Mouse (Mus musculus) hindbrain, embryonic 15.5 days (tissue): ENCODE measurements at regions not wholly inside any gene's neighbourhood (a gene's known extent, or its start where the extent isn't known, plus 50 kb on each side); places are given as distances from the start of the nearest gene placed in this dataset.

ENCODE experiments used
- ATAC-seq: fragments of 200-750 bp; cut with Nextera tagmentation; 2 replicates; pipeline ENCODE4 v1.8.0; 2017; ENCODE audit warnings: low read depth, moderate number of reproducible peaks, moderate TSS enrichment; ENCODE audit not compliant: low FRiP score
- H3K27ac ChIP-seq: fragments of 300-500 bp; sonication (generic); replicated peaks from 2 replicates; pipeline ENCODE4 v1.5.1; 2015; ENCODE audit warnings: mild to moderate bottlenecking, inconsistent platforms
- H3K27me3 ChIP-seq: fragments of 300-500 bp; sonication (generic); 2 replicates; pipeline ENCODE4 v1.6.1; 2015; ENCODE audit warnings: control low read depth, inconsistent platforms
- H3K36me3 ChIP-seq: fragments of 300-500 bp; sonication (generic); 2 replicates; pipeline ENCODE4 v1.6.1; 2015; ENCODE audit warnings: control low read depth, inconsistent platforms
- H3K4me1 ChIP-seq: fragments of 300-500 bp; sonication (generic); replicated peaks from 2 replicates; pipeline ENCODE4 v1.6.1; 2015; ENCODE audit warnings: control low read depth, inconsistent platforms
- H3K4me2 ChIP-seq: fragments of 300-500 bp; sonication (generic); 2 replicates; pipeline ENCODE4 v1.6.1; 2015; ENCODE audit warnings: moderate library complexity, mild to moderate bottlenecking, inconsistent platforms
- H3K4me3 ChIP-seq: fragments of 300-500 bp; sonication (generic); 2 replicates; pipeline ENCODE4 v1.5.1; 2015; ENCODE audit warnings: mild to moderate bottlenecking, inconsistent platforms
- H3K9ac ChIP-seq: fragments of 300-500 bp; sonication (generic); 2 replicates; pipeline ENCODE4 v1.6.1; 2015; ENCODE audit warnings: inconsistent platforms
- H3K9me3 ChIP-seq: fragments of 300-500 bp; sonication (generic); 2 replicates; pipeline ENCODE4 v1.6.1; 2016; ENCODE audit warnings: control low read depth, inconsistent platforms
- WGBS: fragments of 180-500 bp; shearing (Covaris S2); methylation state at CpG from one replicate; pipeline ENCODE4 v1.1.7; 2015; 5-methylcytosine and 5-hydroxymethylcytosine counted together

- no peaks in the 10 kb centered on the region for H3K27me3 ChIP-seq
- peak; percentile 88 for ATAC-seq
- WGBS: 31% methylated on average over 11 of the region's 11 CpGs
- H3K9me3 ChIP-seq: no peaks in the 10 kb centered on the region
- no peaks in the 10 kb centered on the region for H3K36me3 ChIP-seq
- peak overlapping the region; percentile 47 for H3K4me2 ChIP-seq
- peak overlapping the region; percentile 61; the same call in 1 of the 2 replicates for H3K27ac ChIP-seq
- H3K4me3 ChIP-seq: no peak overlapping the region
- H3K9ac ChIP-seq: no peak overlapping the region
- peaks cover 17% of the 10 kb centered on the region for H3K4me1 ChIP-seq
Observed at GRCm38 (mm10) chr4:55929141-55929782, 397.0 kb upstream of the Klf4 start.

- 52% methylated on average over 11 of the region's 11 CpGs for WGBS
Observed at GRCm38 (mm10) chr4:55928670-55929069, 396.4 kb upstream of the Klf4 start.

GRCm38 (mm10) chr4:55928196-55928595, 395.9 kb upstream of the Klf4 start:
- peaks cover 17% of the 10 kb centered on the region for H3K4me1 ChIP-seq
- whole genome bisulfite sequencing: 70% methylated on average over 6 of the region's 6 CpGs
- H3K27ac ChIP-seq: no peak overlapping the region
- H3K9me3 ChIP-seq: no peaks in the 10 kb centered on the region
- ATAC-seq: no peak
- no peak overlapping the region for H3K4me3 ChIP-seq
- H3K36me3 ChIP-seq: no peaks in the 10 kb centered on the region
- H3K4me2 ChIP-seq: no peak overlapping the region
- H3K27me3 ChIP-seq: no peaks in the 10 kb centered on the region
- H3K9ac ChIP-seq: no peak overlapping the region

More at GRCm38 (mm10) chr4:55928670-55929069, 396.4 kb upstream of the Klf4 start:
- no peak overlapping the region for H3K4me3 ChIP-seq
- peak overlapping the region; percentile 61; the same call in 1 of the 2 replicates for H3K27ac ChIP-seq
- H3K27me3 ChIP-seq: no peaks in the 10 kb centered on the region
- no peaks in the 10 kb centered on the region for H3K36me3 ChIP-seq
- H3K4me2 ChIP-seq: peak overlapping the region; percentile 47
- peak; percentile 66 for ATAC-seq
- H3K9ac ChIP-seq: no peak overlapping the region
- no peaks in the 10 kb centered on the region for H3K9me3 ChIP-seq
- peaks cover 17% of the 10 kb centered on the region for H3K4me1 ChIP-seq

- WGBS: 86% methylated on average over 4 of the region's 4 CpGs
- Histone ChIP-seq H3K27ac (no peak overlapping the region), H3K36me3 (no peaks in the 10 kb centered on the region)
Observed at GRCm38 (mm10) chr4:55927391-55927790, 395.1 kb upstream of the Klf4 start.

GRCm38 (mm10) chr4:55924974-55925373, 392.7 kb upstream of the Klf4 start:
- no peak for ATAC-seq
- H3K9ac ChIP-seq: no peak overlapping the region
- 90% methylated on average over 3 of the region's 3 CpGs for WGBS
- H3K27me3 ChIP-seq: no peaks in the 10 kb centered on the region
- no peaks in the 10 kb centered on the region for H3K36me3 ChIP-seq
- H3K27ac ChIP-seq: no peak overlapping the region
- no peaks in the 10 kb centered on the region for H3K9me3 ChIP-seq
- H3K4me1 ChIP-seq: peaks cover 17% of the 10 kb centered on the region
- no peak overlapping the region for H3K4me2 ChIP-seq
- no peak overlapping the region for H3K4me3 ChIP-seq

More at GRCm38 (mm10) chr4:55927391-55927790, 395.1 kb upstream of the Klf4 start:
- H3K9ac ChIP-seq: no peak overlapping the region
- H3K27me3 ChIP-seq: no peaks in the 10 kb centered on the region
- H3K9me3 ChIP-seq: no peaks in the 10 kb centered on the region
- H3K4me3 ChIP-seq: no peak overlapping the region
- no peak overlapping the region for H3K4me2 ChIP-seq
- no peak for ATAC-seq
- H3K4me1 ChIP-seq: peaks cover 17% of the 10 kb centered on the region

DNA sequence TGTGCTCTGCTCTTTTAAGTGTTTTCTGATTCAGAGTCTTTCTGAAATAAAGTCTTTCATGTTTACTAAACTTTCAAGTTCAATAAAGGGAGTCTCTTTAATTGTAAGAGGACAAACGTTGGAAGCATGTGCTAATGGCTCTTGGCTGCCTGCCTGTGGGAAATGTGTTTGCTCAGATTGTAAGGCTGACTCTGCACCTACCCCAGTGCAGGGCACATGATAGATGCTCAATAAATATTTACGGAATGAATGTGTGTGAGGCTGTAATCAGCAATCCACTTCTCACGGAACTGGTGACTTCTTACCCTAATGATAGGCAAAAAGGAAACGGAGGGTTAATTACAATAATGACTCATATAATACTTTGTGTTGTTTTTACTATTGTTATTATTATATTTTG, 389.0 kb upstream of the Klf4 start:
- H3K4me3 ChIP-seq: no peak overlapping the region
- WGBS: 75% methylated on average over 4 of the region's 4 CpGs
- H3K36me3 ChIP-seq: no peaks in the 10 kb centered on the region
- no peak overlapping the region for H3K27ac ChIP-seq
- no peaks in the 10 kb centered on the region for H3K4me1 ChIP-seq
- no peak overlapping the region for H3K9ac ChIP-seq
- no peaks in the 10 kb centered on the region for H3K27me3 ChIP-seq
- H3K4me2 ChIP-seq: no peak overlapping the region
- no peaks in the 10 kb centered on the region for H3K9me3 ChIP-seq
- ATAC-seq: no peak

DNA sequence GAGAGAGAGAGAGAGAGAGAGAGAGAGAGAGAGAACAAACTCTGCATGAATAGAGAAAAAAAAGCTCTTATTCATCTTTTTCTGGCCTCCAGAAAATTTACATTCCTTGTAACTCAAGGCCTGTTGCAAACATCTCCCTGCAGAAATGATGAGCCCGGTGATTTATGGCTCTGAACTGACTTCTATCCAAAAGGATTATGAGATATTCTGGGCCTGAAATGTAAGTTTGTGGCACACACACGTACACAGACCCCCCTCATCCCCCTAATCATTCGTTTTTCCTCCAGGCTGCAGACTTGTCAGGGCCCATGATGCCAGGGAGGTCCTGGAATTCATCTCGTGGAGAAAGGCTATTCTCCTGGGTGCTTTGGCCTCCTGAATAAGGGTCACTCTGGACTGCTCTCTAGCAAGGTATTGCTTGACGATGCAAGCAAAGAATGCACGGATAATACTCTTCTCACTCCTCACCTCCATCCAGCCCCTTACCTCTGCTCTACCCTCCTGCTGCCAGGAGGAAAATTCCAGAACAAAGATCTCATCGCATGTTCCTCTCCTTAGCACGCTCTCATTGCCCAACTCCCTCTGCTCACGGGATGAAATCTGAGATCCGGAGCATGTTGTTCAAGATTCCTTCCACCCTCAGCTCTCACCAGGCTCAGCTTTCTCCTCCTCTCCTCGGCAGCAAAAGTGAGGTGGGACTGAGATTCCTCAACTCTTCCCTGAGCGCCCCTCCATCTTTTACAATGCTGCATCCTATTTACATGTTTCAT, 362.0 kb upstream of the Klf4 start:
- H3K4me2 ChIP-seq: no peak overlapping the region
- no peak overlapping the region for H3K9ac ChIP-seq
- H3K27me3 ChIP-seq: no peaks in the 10 kb centered on the region
- H3K9me3 ChIP-seq: no peaks in the 10 kb centered on the region
- no peak overlapping the region for H3K4me3 ChIP-seq
- 70% methylated on average over 12 of the region's 12 CpGs for WGBS
- no peak for ATAC-seq
- no peak overlapping the region for H3K27ac ChIP-seq
- H3K4me1 ChIP-seq: no peaks in the 10 kb centered on the region
- H3K36me3 ChIP-seq: no peaks in the 10 kb centered on the region

DNA sequence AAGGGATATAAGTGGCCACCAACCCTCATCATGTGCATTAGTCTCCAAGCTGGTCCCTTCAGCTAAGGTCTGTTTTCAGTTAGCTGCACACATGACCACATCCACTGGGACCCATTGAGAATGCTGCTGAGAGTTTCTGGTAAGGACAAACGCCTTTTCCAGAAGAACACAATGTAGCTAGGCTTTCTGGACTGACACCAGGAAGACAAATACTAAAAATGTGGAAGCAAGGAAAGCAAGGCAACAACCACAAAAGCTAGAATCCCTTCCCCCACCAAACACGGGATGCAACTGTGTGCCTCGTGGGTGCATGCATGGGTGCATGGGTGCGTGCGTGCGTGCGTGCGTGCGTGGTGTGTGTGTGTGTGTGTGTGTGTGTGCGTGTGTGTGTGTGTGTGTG, 359.4 kb upstream of the Klf4 start:
- H3K9me3 ChIP-seq: no peaks in the 10 kb centered on the region
- H3K27me3 ChIP-seq: no peaks in the 10 kb centered on the region
- no peaks in the 10 kb centered on the region for H3K4me1 ChIP-seq
- ATAC-seq: no peak
- H3K4me3 ChIP-seq: no peak overlapping the region
- WGBS: 90% methylated on average over 9 of the region's 10 CpGs
- H3K9ac ChIP-seq: no peak overlapping the region
- no peak overlapping the region for H3K4me2 ChIP-seq
- H3K27ac ChIP-seq: no peak overlapping the region
- no peaks in the 10 kb centered on the region for H3K36me3 ChIP-seq

DNA sequence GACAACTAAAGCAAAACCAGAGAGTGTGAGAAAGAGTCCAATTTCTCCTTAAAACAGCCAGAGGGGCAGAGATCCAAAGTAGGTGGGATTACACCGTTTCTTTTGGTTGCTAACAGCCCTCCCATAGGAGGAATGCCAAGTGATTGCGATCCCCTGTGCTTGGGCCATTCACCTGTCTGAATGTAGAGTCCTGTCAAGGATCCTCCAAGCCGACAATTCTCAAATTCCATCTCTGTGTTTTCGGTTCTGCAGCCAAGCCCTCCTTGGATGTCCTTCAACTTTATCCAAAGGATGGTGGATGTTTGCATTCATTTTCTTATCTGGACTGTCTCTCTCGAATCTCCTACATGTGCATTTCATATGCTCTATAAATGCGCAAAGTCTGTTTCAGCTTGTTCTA, 355.3 kb upstream of the Klf4 start:
- 91% methylated on average over 6 of the region's 6 CpGs for WGBS
- Histone ChIP-seq H3K4me1 (no peaks in the 10 kb centered on the region), H3K9me3 (no peaks in the 10 kb centered on the region), H3K4me2 (no peak overlapping the region), H3K27ac (no peak overlapping the region), H3K36me3 (no peaks in the 10 kb centered on the region), H3K9ac (no peak overlapping the region), H3K27me3 (no peaks in the 10 kb centered on the region), H3K4me3 (no peak overlapping the region)
- no peak for ATAC-seq

- no peaks in the 10 kb centered on the region for H3K4me1 ChIP-seq
- no peak overlapping the region for H3K27ac ChIP-seq
- ATAC-seq: no peak
- H3K4me3 ChIP-seq: no peak overlapping the region
- no peak overlapping the region for H3K4me2 ChIP-seq
- H3K9me3 ChIP-seq: no peaks in the 10 kb centered on the region
- 72% methylated on average over 2 of the region's 2 CpGs for WGBS
- no peak overlapping the region for H3K9ac ChIP-seq
- H3K36me3 ChIP-seq: no peaks in the 10 kb centered on the region
- no peaks in the 10 kb centered on the region for H3K27me3 ChIP-seq
Observed at GRCm38 (mm10) chr4:55882541-55882940, 350.3 kb upstream of the Klf4 start.

DNA sequence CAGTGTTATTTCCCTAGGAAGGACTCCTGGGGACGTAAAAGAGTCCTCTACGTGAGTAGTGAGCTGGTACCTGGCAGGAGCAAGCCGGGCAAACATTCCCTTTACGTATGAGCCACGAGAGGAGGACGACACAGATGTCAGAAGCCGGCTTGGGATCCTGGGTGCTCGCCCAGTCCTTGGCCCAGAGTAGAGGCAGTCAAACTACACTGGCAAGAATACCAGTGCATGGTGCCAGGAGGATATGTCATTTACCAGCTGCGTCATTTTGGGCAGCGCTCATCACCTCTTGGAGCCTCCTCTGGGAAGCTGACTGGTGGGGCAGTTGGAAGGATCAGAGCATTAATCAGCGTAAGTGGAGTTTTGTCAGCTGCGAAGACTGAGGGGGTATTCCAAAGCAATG, 343.0 kb upstream of the Klf4 start:
- WGBS: 81% methylated on average over 12 of the region's 12 CpGs
- H3K4me2 ChIP-seq: no peak overlapping the region
- no peaks in the 10 kb centered on the region for H3K4me1 ChIP-seq
- peak; percentile 68; the same call in 1 of the 2 replicates for ATAC-seq
- no peaks in the 10 kb centered on the region for H3K36me3 ChIP-seq
- H3K27me3 ChIP-seq: no peaks in the 10 kb centered on the region
- no peak overlapping the region for H3K4me3 ChIP-seq
- no peak overlapping the region for H3K27ac ChIP-seq
- H3K9me3 ChIP-seq: no peaks in the 10 kb centered on the region
- H3K9ac ChIP-seq: no peak overlapping the region

DNA sequence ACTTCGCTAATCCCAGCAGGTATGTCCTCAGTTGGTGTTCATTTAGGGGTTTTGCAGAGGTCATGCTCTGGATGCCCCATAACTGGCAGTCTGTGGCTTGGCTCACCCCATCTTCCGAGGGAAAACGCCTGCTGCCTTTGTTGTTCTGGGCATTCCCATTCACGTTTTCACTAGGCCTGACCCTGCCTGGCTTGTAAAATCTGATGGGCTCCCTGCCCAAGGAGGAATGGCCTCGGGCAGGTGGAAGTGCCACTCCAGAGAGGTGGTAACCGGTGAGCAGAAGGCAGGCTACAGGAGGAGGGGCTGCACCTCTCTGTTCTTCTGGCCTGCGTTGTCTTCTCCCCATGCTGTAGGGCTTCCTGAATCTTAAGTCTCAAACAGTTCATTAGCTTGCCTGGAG, 342.6 kb upstream of the Klf4 start:
- H3K9ac ChIP-seq: no peak overlapping the region
- no peaks in the 10 kb centered on the region for H3K4me1 ChIP-seq
- no peak for ATAC-seq
- no peak overlapping the region for H3K27ac ChIP-seq
- no peak overlapping the region for H3K4me3 ChIP-seq
- no peak overlapping the region for H3K4me2 ChIP-seq
- H3K27me3 ChIP-seq: no peaks in the 10 kb centered on the region
- WGBS: 69% methylated on average over 7 of the region's 7 CpGs
- no peaks in the 10 kb centered on the region for H3K36me3 ChIP-seq
- H3K9me3 ChIP-seq: no peaks in the 10 kb centered on the region
